Mouse (Mus musculus): ENCODE data around the gene Brdt.

Brdt gene

DNA sequence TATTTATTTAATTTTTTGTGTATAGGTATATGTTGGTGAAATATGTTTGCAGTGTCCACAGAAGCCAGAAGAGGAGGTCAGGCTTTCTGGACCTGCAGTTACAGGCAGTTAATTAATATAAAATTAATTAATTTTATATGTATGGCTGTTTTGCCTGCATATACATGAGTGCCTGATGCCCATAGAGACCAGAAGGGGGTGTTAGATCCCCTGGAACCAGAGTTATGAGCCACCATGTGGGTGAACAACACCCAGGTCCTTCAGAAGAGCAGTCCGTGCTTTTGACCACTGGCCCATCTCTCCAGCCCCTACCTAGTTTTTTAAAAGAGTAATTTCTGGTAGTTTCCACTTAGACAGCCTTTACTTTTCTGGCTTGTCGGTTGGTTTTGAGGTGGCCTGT, 81.3 kb downstream of the Brdt start:
- DNase-seq (ENCODE audit: low read depth): no peak

DNA sequence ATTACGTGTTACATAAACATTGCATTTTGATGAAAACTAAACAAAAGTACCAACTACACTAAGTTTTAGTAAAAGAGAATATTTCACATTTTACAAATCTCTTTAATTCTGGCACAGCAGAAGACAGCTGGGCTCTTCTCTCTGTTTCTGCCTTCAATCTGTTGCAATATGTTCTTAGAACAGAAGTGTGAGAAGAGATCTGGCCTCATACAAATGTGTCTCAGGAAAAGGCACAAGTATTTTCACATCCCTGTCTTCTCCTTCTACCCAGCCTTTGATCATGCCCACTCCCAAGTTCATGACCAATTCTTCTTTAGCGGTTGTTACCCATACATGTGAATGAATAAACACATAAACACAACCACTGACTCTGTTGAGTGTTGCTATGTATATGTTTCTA, 84.1 kb downstream of the Brdt start:
- no peak for DNase-seq (ENCODE audit: low read depth)

DNA sequence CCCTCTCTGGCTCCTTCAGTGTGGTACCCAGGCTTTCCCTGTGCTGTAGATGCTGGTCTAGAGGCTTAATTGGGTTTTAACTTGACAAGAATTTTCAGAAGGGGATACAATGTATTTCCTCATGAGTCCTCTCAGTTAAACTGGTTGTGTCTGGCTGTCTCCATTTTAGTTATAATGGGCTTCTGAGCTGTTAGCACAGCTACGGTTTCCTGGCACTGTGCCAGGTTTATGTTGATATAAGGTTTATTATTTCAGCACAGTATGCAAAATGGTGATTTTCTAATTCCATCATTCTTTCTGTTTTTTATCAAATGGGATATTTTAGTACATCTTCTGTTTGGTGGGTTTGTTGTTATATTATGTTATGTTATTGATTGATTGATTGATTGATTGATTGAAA, 90.7 kb downstream of the Brdt start:
- DNase-seq (ENCODE audit: low read depth): no peak

DNA sequence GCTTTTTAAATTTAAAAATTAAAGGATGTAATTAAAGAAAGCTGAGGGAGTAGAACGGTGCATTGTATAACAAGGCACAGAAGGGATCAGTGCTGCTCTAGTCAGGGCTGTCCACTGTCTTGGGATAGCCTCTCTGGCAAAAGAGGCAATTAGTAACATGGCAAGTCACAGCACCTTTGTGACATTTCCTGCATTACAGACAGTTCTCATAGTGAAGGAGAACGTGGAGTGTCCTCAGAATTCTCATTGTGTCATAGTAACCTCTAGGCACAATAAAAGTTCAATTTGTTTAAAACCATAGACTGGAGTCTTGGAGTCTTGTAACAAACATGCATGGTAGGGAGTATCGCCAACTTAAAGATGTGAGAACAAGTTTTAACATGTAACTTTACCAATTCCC, 100.3 kb downstream of the Brdt start, which contains the start of gene Lpcat2b:
TSS of gene Lpcat2b (plus strand) at position 301 of the 400 bp plus-strand sequence.
- DNase-seq (ENCODE audit: low read depth): no peak

DNA sequence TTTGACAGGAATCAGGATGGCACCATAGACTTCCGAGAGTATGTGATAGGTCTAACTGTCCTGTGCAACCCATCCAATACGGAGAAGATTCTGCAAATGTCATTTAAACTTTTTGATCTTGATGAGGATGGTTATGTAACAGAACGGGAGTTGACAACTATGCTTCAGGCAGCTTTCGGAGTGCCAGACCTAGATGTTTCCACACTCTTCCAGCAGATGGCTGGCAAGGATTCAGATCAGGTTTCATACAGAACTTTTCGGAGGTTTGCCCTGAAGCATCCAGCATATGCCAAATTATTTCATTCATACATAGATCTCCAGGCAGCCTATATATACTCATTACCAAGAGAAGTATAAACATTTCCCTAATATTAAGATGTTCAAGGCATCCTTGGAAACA, 103.0 kb downstream of the Brdt start:
- no peak for DNase-seq (ENCODE audit: low read depth)

DNA sequence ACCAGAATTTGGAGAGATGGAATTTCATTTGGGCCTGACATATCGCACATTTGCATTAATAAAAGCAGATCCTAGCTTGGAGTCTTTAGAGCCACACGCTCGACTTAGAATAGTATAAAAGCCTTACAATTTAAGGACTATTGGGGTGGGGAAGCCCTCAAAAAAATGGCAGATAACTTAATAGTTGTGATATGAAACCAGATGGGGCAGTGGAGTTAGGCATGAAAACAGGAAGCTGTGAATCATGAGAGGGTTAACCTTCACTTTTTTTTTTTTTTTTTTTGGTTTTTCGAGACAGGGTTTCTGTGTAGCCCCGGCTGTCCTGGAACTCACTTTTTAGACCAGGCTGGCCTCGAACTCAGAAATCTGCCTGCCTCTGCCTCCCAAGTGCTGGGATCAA, 105.2 kb downstream of the Brdt start:
- no peak for DNase-seq (ENCODE audit: low read depth)
